Mouse (Mus musculus) forebrain, embryonic 13.5 days (tissue): ENCODE measurements around the gene Stat2. TPM values are rescaled to one million over a fixed set of nuclear protein-coding genes. Genes with fewer than 3 reads are reported as not detected.

Experiments used
- ATAC-seq: fragments of 200-750 bp; cut with Nextera tagmentation; 2 replicates; pipeline ENCODE4 v1.8.0; 2017
- H3K27ac ChIP-seq: fragments of 300-500 bp; sonication (generic); 2 replicates; pipeline ENCODE4 v1.5.1; 2015; ENCODE audit warnings: inconsistent platforms, mild to moderate bottlenecking, moderate library complexity
- H3K27me3 ChIP-seq: fragments of 300-500 bp; sonication (generic); 2 replicates; pipeline ENCODE4 v1.6.1; 2015; ENCODE audit warnings: mild to moderate bottlenecking, inconsistent platforms
- H3K36me3 ChIP-seq: fragments of 300-500 bp; sonication (generic); 2 replicates; pipeline ENCODE4 v1.6.1; 2015; ENCODE audit warnings: mild to moderate bottlenecking, inconsistent platforms; ENCODE audit not compliant: poor library complexity, severe bottlenecking
- H3K4me1 ChIP-seq: fragments of 300-500 bp; sonication (generic); 2 replicates; pipeline ENCODE4 v1.6.1; 2015; ENCODE audit warnings: inconsistent platforms
- H3K4me2 ChIP-seq: fragments of 300-500 bp; sonication (generic); 2 replicates; pipeline ENCODE4 v1.6.1; 2015; ENCODE audit warnings: inconsistent platforms, mild to moderate bottlenecking, moderate library complexity
- H3K4me3 ChIP-seq: fragments of 300-500 bp; sonication (generic); 2 replicates; pipeline ENCODE4 v1.5.1; 2015; ENCODE audit warnings: mild to moderate bottlenecking, inconsistent platforms
- H3K9ac ChIP-seq: fragments of 300-500 bp; sonication (generic); 2 replicates; pipeline ENCODE4 v1.6.1; 2015; ENCODE audit warnings: mild to moderate bottlenecking, inconsistent platforms
- H3K9me3 ChIP-seq: fragments of 300-500 bp; sonication (generic); replicated peaks from 2 replicates; pipeline ENCODE4 v1.6.1; 2016; ENCODE audit warnings: inconsistent platforms
- WGBS: fragments of 180-500 bp; shearing (Covaris S2); methylation state at CpG from one replicate; pipeline ENCODE4 v1.1.7; 2015; 5-methylcytosine and 5-hydroxymethylcytosine counted together
- polyA plus RNA-seq: library from polyadenylated mRNA; unstranded; fragments of >200 nt; fragmentation: Nextera tagmentation; extraction: Ambion mirVana; gene quantifications from 2 replicates; pipeline ENCODE4 v1.2.1, GENCODE M21; 2015

Stat2 gene
- 14.5 and 15.3 TPM in 2 replicates for polyA plus RNA-seq

DNA sequence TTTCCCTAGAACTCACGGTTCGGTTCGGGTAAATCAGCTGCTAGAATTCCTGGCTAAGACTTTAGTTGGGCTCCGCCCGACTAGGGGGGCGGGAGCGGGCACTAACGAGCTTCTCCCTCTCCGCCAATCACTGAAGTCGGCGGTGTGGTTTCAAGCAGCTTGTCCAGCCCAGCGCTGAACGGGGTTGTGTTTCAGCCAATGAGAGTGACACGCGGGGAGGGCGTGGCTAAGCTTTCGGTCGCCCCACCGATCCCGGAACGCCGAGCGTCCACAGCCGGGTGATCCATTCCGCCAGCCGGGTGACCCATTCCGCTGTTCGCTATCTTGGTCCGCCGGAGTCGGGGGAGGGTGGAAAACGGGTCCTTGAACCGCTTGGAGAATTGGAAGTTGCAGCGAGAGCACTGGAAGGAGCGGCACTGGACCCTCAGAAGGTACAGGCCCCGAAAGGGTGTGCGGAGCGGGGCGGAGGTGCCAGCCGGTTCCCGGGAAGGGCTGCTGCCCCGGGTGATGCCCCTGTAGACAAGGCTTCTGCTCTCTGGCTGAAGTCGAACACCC is at the start of gene Stat2:
TSS of gene Stat2 (plus strand) at position 273 of the 555 bp plus-strand sequence.
- peak within 1 kb of the TSS; percentile 77 for H3K9ac ChIP-seq
- H3K27ac ChIP-seq = peak within 1 kb of the TSS; percentile 75
- ATAC-seq = peak; percentile 100
- peaks cover 4% of the 10 kb centered on the region for H3K4me1 ChIP-seq
- under 1% methylated on average over 43 of the region's 43 CpGs for WGBS
- no peaks in the 10 kb centered on the region for H3K9me3 ChIP-seq
- H3K27me3 ChIP-seq = peaks cover 7% of the 10 kb centered on the region; the same call in 1 of the 2 replicates
- H3K4me3 ChIP-seq = peak within 1 kb of the TSS; percentile 75
- peak within 1 kb of the TSS; percentile 75 for H3K4me2 ChIP-seq
- no peaks in the 10 kb centered on the region for H3K36me3 ChIP-seq

DNA sequence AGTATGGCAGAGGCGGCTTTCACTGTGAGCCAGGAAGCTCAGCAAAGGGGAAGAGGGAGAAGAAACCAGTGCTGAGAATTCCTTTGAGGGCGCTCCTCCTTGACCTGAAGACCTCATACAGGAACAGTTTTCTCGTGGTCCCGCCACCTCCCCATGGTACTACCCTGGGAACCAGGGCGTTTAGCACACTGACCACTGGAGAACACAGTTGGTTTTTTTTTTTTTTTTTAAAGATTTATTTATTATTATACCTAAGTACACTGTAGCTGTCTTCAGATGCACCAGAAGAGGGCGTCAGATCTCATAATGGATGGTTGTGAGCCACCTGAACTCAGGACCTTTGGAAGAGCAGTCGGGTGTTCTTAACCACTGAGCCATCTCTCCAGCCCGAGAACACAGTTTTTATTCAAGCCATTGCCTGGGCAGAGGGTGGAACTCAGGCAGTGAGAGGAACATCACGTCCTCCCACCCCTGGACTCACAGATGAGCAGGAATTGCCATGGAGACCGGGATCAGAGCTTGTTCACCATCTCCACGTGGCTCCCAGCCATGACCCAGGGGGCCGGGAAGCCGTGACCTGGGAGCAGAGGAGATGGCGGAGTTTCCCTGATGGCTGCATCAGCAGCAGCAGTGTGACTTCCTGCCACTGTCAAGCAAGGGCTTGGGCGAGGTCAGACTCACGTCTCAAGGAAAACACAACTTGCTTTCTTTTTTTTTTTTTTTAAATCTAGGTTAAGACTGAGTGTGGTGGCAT is 48.6 kb upstream of the Stat2 start:
- WGBS = 68% methylated on average over 16 of the region's 16 CpGs
- no peak overlapping the region for H3K4me3 ChIP-seq
- no peaks in the 10 kb centered on the region for H3K27me3 ChIP-seq
- H3K9ac ChIP-seq = no peak overlapping the region
- no peak for ATAC-seq
- no peak overlapping the region for H3K4me2 ChIP-seq
- H3K4me1 ChIP-seq = peaks cover 11% of the 10 kb centered on the region; the same call in 1 of the 2 replicates
- H3K27ac ChIP-seq = no peak overlapping the region
- H3K9me3 ChIP-seq = no peaks in the 10 kb centered on the region
- no peaks in the 10 kb centered on the region for H3K36me3 ChIP-seq

DNA sequence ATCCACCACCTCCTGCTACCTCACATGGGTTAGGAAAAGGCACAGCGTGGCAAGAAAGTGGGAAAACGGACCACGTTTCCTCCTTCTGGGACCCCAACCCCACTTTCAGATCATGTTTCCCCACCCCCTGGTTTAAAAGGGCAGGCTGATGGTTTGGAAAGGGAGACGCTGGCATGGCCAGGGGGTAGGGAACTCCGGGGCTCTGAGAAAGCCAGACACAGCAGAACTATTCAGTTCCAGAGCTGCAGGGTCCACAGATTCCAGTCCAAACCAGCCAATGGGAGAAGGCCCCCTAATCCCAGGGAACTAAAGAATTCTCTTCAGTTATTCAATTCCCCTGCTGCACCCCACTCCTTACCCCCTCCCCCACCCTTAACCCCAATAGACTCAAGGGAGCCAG is 45.3 kb upstream of the Stat2 start:
- no peak overlapping the region for H3K9ac ChIP-seq
- H3K4me1 ChIP-seq = peaks cover 11% of the 10 kb centered on the region; the same call in 1 of the 2 replicates
- no peak overlapping the region for H3K4me2 ChIP-seq
- no peak overlapping the region for H3K4me3 ChIP-seq
- no peaks in the 10 kb centered on the region for H3K27me3 ChIP-seq
- no peaks in the 10 kb centered on the region for H3K36me3 ChIP-seq
- H3K9me3 ChIP-seq = no peaks in the 10 kb centered on the region
- no peak overlapping the region for H3K27ac ChIP-seq
- ATAC-seq = no peak
- WGBS = 31% methylated on average over 5 of the region's 5 CpGs

DNA sequence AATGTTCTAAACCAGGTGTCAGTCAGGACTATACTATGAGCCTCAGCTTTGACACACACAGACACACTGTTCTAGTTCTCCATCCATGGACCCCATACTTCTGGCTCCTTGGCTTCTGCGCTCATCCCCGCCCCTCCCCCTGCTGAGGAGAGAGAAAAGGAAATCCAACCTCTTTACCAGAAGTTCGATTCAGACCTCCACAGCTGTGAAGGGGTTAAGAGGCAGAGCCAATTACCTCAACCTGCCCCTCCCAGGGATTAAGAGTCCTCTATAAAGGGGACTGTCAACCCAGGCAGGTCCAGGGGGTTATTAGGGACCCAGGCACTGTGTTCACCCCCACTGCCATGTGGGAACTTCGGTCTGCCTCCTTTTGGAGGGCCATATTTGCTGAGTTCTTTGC is 44.8 kb upstream of the Stat2 start, which contains the start of gene Mip:
TSS of gene Mip (plus strand) at position 301 of the 400 bp plus-strand sequence.
- Histone ChIP-seq H3K27ac (no peak within 1 kb of the TSS), H3K4me1 (peaks cover 11% of the 10 kb centered on the region; the same call in 1 of the 2 replicates), H3K9me3 (no peaks in the 10 kb centered on the region), H3K27me3 (no peaks in the 10 kb centered on the region), H3K36me3 (no peaks in the 10 kb centered on the region), H3K4me2 (no peak within 1 kb of the TSS), H3K9ac (no peak within 1 kb of the TSS), H3K4me3 (no peak within 1 kb of the TSS)
- 12% methylated on average over 4 of the region's 4 CpGs for WGBS
- ATAC-seq = no peak

DNA sequence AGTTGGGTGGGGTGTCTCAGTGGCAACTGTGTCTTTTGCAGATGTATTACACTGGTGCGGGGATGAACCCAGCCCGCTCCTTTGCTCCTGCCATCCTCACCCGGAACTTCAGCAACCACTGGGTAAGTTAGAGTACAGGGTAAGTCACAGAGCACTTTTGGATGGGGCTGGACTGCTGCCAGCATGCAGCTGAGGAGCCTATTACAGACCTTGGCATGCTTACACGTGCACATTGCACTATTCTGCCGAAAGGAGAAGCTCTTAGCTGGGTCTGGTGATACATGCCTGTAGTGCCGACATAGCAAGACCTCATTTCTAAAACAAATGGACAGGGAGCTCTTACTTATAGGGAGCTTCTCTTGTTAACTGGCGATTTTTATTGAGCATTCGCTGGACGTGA is 42.8 kb upstream of the Stat2 start:
- Histone ChIP-seq H3K4me2 (no peak overlapping the region), H3K4me1 (peaks cover 17% of the 10 kb centered on the region; the same call in 1 of the 2 replicates)
- ATAC-seq = no peak

DNA sequence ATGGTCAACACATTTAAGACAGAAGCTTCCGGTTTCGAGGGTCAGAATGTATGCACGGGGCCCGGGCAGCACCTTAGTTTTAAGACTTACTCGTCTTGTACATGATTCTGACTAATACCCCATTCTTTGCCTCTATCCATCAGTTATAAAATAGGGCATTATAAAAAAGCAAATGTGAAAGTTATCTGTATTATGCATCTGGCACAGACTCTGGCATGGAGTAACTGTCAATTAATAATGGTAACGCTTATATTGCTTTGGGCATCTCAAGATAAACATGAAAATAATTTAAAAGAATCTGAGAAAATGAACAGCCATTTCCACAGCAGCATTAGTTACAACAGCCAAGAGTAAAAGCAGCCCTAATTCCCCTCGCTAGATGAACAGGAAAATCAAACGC is 42.4 kb upstream of the Stat2 start:
- no peak for ATAC-seq
- no peaks in the 10 kb centered on the region for H3K27me3 ChIP-seq
- no peak overlapping the region for H3K27ac ChIP-seq
- 93% methylated on average over 8 of the region's 8 CpGs for WGBS
- no peaks in the 10 kb centered on the region for H3K36me3 ChIP-seq
- no peak overlapping the region for H3K4me3 ChIP-seq
- H3K9me3 ChIP-seq = no peaks in the 10 kb centered on the region
- H3K4me2 ChIP-seq = no peak overlapping the region
- H3K4me1 ChIP-seq = peaks cover 20% of the 10 kb centered on the region; the same call in 1 of the 2 replicates
- H3K9ac ChIP-seq = no peak overlapping the region

More for the DNA sequence above, 42.8 kb upstream of the Stat2 start:
- WGBS = 80% methylated on average over 9 of the region's 9 CpGs
- no peaks in the 10 kb centered on the region for H3K9me3 ChIP-seq
- H3K36me3 ChIP-seq = no peaks in the 10 kb centered on the region
- no peak overlapping the region for H3K27ac ChIP-seq
- no peak overlapping the region for H3K9ac ChIP-seq
- H3K27me3 ChIP-seq = no peaks in the 10 kb centered on the region
- H3K4me3 ChIP-seq = no peak overlapping the region

DNA sequence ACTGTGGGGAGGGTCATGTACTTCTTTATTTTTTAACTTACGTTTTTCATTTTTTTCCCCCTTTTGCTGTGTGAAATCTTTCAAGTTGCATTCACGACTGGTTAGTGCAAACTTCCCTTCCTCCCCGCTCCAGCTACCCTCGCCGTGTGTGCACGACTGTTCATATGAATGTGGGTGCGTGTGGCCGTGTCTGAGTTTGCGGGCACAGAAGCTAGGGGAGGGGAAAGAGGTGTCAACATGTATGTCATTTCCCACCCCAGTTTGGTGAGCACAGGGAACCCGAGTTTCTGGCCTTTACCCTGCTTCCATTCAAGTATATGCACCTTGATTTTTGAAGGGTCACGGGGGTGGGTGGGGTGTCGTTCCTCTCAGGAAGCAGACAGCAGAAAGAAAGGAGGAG is 39.8 kb upstream of the Stat2 start:
- ATAC-seq = no peak
- Histone ChIP-seq H3K9ac (no peak overlapping the region), H3K4me2 (no peak overlapping the region), H3K4me3 (no peak overlapping the region), H3K4me1 (peaks cover 25% of the 10 kb centered on the region), H3K27ac (no peak overlapping the region), H3K27me3 (no peaks in the 10 kb centered on the region), H3K36me3 (no peaks in the 10 kb centered on the region), H3K9me3 (no peaks in the 10 kb centered on the region)
- WGBS = 75% methylated on average over 12 of the region's 12 CpGs

DNA sequence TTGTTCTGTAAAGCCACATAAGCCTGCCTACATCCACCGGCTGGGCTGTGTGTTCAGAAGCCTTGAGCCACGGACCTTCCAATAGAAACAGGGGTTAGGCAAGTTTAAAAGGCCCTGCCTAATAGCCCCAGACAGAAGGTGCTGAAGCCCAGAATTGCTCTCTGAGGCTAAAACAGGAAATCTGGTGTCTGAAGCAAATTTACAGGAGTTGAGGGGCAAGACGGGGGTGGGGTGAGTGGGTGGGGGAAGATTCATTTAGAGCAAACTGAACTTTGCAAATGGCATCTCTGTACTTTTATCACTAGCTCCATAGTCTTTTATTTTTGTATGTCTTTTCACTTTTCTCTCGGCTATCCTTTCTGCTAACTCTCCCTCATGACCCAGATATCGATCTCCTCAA is 39.2 kb upstream of the Stat2 start:
- 0 out of 2 replicates have a peak overlapping the region, but pooled peaks have one; percentile 92 for H3K27ac ChIP-seq
- ATAC-seq = no peak

DNA sequence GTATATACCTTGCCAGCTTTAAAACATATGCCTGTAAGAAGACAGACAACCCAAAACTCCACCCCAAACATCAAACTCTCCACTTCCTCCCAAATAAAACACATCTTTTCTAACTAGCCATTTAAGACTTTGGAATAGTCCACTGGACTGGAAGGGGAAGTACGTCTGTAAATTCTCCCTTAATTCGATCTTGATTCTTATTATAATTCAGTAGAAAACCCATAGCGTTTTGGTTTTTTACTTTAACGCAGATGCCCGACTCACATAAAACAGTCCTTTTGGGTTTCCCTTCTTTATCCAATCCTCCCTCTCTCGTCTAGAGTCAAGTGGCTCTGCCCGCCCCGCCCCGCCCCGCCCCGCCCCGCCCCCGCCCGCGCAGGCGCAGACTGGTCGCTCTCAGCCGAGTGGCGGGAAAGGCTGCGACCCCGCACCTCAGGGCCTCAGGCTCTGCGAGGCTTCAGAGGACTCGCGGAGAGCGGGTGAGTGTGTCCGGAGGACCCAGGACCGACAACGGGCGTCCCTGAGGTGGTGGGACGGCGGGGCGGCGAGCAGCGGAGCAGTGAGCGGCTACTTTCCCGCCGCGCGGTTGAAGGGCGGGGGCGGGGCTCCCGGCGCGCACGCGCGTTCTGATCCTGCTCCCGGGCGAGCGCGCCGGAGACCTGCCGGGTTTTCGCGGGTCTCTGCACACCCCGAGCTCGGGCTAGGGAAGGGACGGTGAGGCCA is 38.5 kb upstream of the Stat2 start, which contains the start of gene Timeless:
TSS of gene Timeless (plus strand) at position 369 of the 723 bp plus-strand sequence.
- H3K27me3 ChIP-seq = no peaks in the 10 kb centered on the region
- ATAC-seq = peak; percentile 93
- peak within 1 kb of the TSS; percentile 73 for H3K4me3 ChIP-seq
- no peaks in the 10 kb centered on the region for H3K9me3 ChIP-seq
- peak within 1 kb of the TSS; percentile 84 for H3K9ac ChIP-seq
- no peaks in the 10 kb centered on the region for H3K36me3 ChIP-seq
- peak within 1 kb of the TSS; percentile 69 for H3K4me2 ChIP-seq
- WGBS = under 1% methylated on average over 50 of the region's 58 CpGs
- H3K27ac ChIP-seq = peak within 1 kb of the TSS; percentile 92
- peaks cover 21% of the 10 kb centered on the region for H3K4me1 ChIP-seq

More for the DNA sequence above, 39.2 kb upstream of the Stat2 start:
- H3K4me1 ChIP-seq = peaks cover 21% of the 10 kb centered on the region
- no peaks in the 10 kb centered on the region for H3K36me3 ChIP-seq
- H3K27me3 ChIP-seq = no peaks in the 10 kb centered on the region
- peak overlapping the region; percentile 73 for H3K4me3 ChIP-seq
- H3K9me3 ChIP-seq = no peaks in the 10 kb centered on the region
- WGBS = 17% methylated on average over 5 of the region's 5 CpGs
- H3K9ac ChIP-seq = peak overlapping the region; percentile 84
- peak overlapping the region; percentile 69 for H3K4me2 ChIP-seq

DNA sequence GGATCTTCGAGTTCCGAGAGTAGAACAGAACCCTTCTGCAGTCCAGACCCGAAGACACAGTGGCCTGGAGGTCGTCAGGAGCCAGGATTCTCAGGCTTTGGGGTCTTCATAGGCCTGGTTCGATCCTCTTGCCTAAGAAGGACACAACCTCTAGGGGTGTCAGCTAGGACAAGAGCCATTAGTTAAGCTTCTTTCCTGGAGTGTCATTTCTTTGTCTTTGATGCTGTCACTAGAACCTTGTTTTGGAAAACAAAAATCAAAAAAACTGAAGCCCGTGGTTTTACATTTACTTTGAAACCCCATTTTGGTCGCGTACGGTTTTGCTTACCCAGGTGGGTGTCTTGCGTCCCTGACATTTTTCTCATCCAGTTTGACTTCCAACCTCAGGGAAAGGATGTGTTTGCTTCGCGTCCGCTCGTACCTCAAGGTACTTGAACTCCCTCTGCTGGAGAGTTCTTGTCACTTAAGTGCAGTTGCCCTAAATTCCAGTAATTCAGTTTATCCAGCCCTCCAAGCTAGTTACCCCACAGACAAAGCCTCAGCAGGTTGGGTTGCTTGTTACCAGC is 37.9 kb upstream of the Stat2 start:
- Histone ChIP-seq H3K9ac (peak overlapping the region; percentile 84), H3K4me3 (peak overlapping the region; percentile 73), H3K9me3 (no peaks in the 10 kb centered on the region), H3K36me3 (no peaks in the 10 kb centered on the region), H3K4me2 (peak overlapping the region; percentile 69), H3K27ac (peak overlapping the region; percentile 92), H3K4me1 (peaks cover 21% of the 10 kb centered on the region), H3K27me3 (no peaks in the 10 kb centered on the region)
- WGBS = under 1% methylated on average over 14 of the region's 14 CpGs
- ATAC-seq = peak; percentile 41; the same call in 1 of the 2 replicates

DNA sequence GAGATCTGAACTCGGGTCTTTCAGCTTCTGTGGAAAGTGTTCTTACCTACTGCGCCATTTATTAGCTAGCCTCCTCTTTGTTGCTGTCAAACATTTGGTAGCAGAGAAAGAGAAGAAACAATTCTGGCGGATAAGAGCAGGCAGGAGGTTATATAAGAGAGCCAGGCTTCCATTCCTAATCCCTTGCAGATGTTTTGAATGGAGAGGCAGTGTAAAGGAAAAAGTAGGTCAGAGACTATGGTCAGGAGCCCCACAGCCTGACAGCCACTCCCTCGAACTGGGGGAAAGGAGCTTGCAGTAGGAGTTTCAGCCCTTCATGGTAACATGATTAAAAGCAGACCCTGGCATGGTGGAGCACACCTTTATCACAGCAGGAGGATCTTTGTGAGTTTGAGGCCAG is 34.0 kb upstream of the Stat2 start:
- no peak overlapping the region for H3K4me3 ChIP-seq
- H3K9ac ChIP-seq = peak overlapping the region; percentile 31; the same call in 1 of the 2 replicates
- peaks cover 25% of the 10 kb centered on the region for H3K4me1 ChIP-seq
- WGBS = 31% methylated on average over 4 of the region's 4 CpGs
- no peaks in the 10 kb centered on the region for H3K27me3 ChIP-seq
- no peaks in the 10 kb centered on the region for H3K9me3 ChIP-seq
- ATAC-seq = no peak
- no peak overlapping the region for H3K4me2 ChIP-seq
- peaks cover 19% of the 10 kb centered on the region for H3K36me3 ChIP-seq
- no peak overlapping the region for H3K27ac ChIP-seq
